Mouse (Mus musculus): ENCODE results near the gene Lmf1.

Lmf1 gene

DNA sequence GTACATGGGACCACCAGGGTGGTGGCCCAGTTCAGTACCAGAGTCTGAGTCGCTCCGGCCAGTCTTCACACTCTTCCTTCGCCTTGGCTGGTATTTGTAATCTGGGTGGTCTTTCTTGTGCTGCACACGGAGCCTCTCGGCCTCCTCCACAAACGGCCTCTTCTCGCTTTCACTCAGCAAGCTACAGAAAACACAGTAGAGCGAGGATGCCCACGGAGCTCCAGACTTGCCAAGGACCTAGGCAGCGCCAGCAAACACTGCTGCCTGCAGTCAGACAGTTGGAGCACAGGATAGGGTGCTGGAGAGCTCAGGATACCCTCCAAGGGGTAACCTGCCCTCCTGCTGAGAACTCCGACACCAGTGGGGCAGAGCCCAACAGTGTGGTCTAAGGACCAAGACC, 10.0 kb upstream of the Lmf1 start:
- DNase-seq, result no peak

DNA sequence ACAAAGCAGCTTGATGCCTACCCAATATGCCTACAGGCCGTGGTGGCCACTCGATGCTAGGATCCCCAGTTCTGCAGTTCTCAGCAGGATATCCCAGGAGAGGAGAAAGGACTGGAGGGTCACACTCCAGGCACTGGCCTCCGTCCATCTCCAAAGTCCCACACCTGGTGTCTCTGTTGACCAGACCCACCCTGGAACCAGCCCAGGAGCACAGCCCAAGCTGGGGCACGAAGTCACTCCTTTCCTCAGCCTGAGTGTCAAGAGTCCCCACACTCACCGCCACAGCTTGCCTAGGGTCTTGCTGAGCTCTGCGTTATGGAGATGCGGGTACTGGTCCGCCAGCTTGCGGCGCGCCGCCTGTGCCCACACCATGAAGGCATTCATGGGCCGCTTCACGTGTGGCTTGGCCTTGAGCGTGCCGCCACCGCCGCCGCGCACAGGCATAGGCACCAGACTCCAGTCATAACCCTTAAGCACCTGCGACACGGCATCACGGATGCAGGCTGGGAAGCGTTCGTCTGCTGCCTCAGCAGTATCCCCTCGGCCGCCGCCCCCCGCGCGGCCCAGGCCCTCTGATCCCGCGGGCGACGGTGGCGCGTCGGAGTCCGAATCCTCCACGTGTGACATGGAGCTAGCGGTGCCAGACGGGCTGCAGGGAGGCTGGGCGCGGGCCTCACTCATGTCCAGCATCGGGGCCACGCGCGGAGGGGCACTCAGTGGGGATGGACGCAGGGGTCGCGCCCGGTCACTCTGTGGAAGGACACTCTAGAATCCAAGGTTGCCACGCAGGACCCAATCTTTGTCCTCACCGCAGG, 8.8 kb upstream of the Lmf1 start:
- no peak for DNase-seq

DNA sequence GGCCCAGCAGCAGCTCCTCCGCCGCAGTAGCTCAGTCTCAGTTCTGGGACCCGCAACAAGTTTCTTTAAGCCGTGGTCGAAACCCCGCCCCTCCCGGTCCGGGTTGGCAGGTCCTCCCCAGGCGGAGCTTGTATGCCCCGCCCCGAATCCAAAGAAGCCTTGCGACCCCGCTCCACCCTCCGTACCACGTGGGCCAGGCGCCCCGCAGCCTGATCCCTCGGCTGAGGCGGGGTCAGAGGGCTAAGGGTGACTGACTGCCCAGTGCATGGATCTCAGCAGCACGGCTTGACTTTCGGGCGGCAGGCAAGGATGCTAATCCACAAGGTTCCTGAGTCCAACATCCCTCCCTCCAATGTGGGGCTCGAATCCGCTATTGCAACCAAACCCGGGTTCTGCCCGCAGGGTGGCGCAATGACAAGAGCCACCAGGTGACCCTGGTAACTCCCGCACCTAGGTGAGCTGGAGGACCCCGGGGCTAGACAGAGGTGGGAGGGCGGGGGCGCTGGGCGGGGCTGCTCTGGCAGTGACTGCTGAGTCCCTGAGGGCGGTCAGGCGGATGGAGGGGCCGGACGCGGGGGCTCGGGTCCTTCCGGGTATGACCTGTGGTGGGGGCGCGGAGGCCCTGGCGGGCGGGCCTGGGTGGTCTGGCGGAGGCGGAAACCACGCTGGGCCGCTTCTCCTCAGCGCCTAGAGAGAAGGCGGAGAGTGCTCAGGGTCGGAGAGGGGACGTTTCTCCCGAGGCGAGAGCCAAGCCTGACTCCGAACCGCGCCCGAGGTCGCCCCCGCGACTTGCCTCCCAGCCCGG, 8.0 kb upstream of the Lmf1 start, which contains the start of gene Sox8:
Gene Sox8, minus strand, starts transcription at position 39 of the 805 bp plus-strand sequence.
- DNase-seq, result peak; percentile 55 to 60

DNA sequence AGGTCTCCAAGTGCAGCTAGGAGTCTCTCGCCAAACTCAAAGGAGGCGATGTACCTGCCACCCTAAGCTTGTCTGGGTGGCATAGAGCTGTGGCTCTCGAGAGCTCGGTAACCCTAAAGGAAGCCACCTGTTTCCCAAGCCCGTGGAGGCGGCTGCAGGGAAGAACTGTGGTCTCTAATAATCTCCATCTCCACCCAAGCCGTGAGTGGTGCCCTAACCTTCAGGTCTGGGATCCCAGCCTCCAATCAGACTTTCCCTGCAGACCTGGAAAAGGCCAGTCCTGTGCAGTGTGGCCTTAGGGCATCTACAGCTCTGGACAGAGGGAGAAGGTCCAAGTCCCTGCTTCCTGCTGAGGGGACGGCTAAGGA, 7.4 kb upstream of the Lmf1 start:
- no peak for DNase-seq

DNA sequence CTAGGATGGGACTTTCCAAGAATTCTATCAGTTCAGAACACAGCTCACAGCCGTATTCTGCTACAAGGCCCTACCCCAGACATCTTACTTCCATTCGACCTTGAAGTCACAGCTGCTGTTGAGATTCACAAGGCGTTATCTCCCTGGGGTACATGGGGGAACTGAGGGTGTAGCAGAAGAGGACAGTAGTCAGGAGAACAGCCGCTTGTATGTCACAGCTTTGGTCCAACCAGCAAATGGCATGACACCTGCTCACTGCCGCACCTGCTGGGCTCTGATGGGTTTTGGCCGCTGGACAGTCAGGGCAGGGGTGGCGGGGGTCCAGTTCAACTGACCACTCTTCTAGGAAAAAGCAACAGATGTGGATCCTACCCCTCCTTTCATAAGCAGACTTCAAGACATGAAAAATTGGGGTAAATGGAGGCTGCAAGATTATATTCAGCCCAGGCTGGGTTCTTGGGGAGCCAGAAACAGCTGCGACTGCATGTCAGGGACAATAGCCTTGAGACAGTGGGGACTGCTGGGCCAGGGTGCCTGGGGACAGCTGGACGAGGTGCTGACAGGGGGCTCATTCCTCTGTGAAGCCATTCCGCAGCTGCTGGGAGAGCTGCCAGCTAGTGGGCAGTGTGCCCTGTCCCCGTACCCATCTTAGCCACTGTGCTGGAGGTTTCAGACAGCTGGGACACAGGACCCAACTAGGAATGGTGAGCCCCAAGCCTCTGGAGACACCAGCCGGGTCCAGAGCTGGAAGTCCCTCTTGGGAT, 3.5 kb upstream of the Lmf1 start:
- no peak for DNase-seq

DNA sequence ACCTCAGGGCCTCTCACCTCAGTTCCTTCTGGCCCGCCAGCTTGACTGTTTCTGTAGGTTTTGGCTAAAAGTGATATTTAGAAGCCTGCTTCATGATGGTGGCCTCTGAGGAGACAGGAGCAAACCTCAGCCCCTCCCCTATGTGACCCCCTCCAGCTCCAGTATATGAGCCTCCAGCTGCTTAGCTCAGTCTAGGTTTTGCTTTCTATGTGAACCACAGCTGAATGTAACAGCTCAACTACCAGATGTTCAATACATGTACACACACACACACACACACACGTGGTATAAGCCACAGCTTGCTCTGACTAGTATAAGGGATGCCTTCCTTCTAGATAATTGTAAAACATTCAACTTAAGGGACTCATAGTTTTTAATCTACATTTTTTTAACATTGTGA, 2.9 kb upstream of the Lmf1 start:
- DNase-seq, result no peak

DNA sequence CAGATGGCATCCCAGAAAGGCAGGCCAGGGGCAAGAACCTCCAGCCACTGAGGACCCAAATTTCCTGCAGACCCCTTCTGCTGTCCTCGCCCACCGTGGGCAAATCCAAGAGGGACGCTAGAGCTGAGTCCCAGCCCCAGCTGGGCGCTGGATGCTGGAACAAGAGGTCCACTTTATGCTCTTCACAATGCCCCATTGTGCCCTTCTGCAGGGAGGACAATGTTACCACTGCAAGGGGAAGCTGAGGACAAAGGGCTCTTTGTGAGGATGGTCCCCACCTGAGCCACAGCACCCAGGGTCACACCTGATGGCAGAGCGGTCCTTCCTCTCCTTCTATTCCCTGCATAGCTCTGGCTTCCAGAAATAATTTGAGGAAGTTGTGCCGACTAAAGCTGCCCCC, 1.6 kb upstream of the Lmf1 start:
- DNase-seq, result no peak

DNA sequence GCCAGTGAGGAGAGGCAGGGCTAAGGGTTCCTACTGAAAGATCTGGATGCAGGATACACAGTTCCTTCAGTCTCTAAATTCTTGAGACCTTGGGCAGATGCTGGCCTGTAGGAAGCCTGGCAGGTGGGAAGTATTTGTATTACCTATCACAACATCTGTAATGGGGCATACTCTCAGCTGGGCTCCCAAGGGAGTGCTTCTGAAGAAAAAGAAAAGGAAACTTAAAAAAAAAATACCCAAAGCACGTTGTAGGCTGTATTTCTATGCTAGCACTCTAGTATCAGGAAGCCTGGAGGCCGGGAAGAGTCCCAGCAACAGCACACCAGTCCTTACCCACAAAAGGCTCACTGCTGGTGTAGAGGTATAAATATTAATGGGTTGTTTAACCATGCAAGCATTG, 1.2 kb upstream of the Lmf1 start:
- no peak for DNase-seq

DNA sequence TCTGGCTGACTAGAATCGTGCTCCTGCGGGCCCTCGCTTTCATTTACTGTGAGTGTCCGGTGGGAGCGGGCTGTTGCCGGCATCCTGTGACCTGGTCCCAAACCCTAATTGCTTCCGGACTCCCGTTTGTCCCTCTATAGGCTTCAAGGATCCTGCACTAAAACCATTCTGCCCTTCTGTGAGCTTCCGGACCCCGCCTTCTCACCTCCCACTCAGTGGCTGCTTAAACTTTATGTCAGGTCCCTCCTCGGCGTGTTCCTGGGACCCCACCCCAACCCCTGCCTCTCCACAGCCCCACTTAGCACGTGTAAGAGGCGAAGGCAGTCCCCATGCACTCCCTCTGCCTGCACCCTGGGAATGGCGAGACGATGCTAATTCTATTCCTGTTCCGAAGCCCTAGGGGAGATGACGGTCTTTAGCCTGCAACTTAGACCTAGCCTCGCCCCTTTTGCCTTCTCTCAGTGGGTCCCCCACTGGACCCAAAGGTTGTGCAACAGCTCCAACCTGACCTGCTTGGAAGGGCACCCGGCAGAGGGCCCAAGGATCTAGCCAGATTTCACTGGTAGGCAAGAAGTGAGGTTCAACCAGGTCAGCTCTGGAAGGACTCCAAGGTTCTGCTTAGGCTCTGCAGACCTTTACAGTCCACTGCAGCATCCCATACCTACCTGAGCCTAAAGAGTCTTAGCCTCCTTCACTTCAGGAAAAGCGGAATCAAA, 605 bp downstream of the Lmf1 start:
- no peak for DNase-seq

DNA sequence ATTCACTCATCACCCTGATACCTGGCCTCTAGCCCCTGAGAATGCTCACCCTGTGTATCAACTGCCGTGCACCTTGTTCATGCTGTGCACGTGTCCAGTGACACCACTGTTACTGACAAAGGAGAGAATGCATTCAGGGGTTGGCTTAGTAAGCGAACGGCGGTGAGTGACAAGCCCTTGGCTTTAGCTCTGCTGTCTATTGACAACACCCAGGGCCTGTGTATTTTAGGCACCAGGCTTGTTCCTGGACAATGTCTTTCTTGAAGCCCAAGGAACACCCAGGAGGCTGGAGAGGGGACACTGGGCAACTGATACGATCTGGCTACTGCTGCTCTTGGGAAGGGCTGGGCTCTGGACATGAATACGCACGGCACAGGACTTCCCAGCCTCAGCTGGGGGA, 3.2 kb downstream of the Lmf1 start:
- DNase-seq, result no peak

DNA sequence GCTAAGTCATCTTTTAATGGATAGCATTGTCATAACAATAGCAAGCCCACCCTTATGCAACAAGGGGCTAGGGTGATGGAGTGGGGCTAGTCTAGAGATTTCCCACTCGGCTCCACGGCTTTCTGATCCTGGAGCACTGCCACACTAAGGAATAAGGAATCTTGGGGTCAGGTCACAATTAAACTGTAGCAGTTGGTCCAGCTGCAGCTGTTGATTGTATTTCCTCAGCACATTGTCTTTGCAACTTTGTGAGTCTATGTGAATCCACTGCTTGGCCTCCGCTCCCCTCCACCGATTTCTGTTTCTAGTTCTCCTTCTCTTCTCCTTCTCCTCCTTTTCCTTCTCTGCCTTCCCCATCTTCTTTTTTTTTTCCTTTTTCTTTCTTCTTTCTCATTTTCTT, 4.2 kb downstream of the Lmf1 start:
- DNase-seq, result no peak

DNA sequence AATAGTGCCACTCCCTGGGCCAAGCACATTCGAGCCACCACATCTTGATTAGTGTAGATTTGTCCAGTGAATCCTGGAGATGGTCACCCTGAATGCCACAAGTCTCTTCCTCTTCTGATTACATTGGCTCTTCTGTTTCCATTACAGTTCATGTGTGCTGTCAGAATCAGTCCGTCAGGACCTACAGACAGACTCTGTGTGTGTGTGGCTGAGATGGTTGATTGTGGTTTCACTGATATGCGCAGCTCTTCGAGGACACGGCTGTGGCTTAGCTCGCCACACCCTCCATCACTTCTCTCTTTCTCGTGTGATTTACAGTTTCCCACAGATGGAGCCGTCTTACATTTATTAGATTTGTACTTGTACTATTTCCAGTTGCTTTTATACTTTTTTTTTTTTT, 5.0 kb downstream of the Lmf1 start:
- DNase-seq, result no peak

DNA sequence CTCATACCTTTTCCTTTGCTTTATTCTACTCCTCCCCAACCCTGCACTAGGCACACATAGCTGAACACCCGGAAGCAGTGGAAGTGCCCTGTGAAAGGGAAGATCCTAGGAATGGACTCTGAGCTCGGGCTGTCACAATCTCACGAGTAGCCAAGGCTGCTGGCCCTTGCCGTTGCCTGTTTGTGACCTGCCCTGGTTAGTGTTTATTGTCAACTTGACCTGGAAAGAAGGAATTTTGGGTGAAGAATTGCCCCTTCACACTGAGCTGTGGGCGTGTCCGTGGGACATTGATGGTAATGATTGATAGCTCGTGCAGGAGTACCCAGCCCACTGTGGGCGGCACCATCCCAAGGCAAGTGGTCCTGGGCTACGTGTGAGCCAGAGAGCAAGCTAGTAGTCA, 5.8 kb downstream of the Lmf1 start:
- no peak for DNase-seq

DNA sequence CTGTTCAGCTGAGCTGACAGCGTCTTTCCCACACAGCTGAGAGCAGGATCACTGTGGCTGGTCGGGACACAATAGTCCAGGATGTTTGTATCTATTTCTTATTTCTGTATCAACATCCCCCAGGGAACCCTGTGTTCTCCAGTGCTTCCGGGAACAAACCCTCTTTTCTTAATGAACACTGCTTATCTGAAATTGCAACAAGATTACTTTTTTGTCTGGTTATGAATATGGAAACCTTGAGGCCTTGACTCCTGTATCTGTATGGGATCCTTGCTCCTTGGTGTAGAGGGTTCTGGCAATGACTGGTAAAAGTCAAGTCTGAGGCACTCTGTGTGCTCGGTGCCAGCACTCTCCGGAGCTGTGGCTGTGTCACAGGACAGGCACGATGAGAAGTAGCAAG, 11.2 kb downstream of the Lmf1 start:
- DNase-seq, result no peak

DNA sequence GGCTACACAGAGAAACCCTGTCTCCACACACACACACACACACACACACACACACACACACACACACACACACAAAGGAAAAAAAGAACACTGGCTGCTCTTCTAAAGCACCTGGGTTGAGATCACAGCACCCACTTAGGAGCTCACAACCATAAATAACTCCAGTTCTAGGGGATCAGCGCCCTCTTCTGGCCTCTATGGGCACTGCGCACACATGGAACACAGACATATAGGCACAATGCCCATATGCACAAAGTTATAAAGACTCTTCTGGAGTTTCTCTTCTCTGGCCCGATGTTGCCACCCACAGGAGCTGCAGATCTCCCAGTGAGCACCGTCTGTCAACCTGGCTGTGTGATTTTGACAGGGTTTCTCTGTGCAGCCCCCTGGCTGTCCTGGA, 12.1 kb downstream of the Lmf1 start:
- no peak for DNase-seq

DNA sequence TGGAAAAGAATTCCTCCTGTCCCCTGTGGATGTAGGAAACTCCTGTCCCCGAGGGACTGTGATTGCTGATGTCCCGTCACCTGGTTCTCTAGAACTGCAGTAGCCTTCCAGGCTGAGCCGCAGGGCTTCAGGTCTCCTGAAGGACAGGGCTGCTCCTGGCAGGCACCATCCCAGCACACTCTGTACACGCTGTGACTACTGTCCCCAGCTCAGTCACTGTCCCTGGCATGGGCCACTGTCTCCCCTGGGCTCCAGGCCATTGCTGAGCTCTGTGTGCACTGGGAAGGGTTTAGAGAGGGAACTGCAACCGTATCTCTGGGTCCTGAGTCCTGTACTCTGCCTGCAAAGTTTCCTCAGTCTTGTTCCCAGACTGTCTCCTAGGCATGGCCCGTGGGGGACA, 13.5 kb downstream of the Lmf1 start:
- DNase-seq, result no peak

DNA sequence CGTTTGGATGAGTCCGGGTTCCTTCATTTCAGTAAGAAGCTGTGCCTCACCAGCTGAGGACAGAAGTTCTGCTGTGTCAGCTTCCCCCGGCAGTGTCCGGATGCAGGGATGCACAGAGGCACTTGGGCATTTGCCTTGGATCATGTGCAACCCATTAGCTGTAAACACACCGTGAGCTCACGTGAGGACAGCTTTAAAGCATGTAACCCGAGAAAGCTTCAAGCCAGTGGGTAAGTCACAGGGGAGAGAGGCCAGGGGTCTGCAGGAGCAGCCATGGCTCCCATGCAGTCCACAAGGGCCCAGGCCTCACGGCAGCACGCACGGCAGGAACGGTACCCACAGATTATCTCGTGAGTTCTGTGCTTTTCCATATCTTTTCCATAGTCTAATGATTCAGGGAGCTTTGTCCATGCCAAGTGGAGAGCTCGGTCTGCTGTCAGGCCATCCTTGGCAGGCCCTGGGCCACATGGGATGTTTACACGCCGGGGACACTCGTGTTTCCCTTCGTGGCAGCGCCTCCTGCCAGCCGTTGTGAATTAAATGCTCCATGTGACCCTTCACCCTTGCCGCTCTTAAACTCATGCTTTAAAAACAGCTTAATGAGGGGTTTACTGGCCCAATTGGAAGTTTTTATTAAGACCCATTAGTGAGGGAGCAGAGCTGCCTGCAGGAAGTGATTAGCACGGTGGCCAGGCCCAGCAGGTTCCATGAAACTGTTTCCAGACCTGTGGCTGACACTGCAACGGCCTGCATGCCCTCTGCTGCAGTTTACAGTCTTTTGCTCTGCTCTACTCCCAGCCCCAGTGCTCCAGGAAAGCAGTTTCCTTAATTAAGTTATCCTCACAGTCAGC, 14.8 kb downstream of the Lmf1 start:
- DNase-seq, result no peak

DNA sequence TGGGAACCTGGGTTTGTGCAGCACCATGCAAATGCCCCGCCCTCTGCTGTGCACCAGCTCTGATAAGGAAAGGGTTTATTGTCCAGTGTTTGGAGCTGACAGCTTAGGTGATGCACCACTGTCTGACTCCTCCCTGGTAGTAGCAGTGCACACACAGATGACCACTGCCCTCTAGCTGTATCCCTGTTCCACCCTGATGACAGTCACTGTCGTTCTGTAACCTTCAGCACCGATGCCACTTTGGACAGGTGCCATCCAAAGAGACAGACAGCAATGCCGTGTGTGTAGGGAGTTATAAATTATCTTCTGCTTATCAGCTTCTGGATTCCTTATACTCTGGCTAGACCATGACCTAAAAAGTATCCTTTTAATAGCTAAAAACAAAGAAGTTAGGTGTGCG, 16.6 kb downstream of the Lmf1 start:
- DNase-seq, result no peak

DNA sequence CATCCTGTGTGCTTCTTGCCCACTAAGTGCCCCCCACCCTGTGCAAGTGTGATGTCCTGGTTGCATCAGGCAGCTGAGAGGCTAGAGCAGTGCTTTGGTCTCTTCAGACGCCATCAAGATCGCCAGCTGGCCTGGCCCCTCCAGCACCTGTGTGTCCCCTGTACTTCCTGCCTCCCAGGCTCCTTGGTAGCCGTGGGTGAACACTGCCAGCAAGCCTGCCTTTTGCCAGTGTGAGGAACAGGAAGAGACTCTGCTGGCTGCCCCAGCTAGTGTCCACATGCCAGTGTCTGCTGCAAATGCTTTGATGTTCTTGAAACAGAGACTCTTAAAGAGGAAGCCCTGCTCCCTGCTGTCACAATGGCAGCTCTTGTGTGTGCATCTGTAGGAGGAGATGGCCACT, 18.7 kb downstream of the Lmf1 start:
- no peak for DNase-seq

DNA sequence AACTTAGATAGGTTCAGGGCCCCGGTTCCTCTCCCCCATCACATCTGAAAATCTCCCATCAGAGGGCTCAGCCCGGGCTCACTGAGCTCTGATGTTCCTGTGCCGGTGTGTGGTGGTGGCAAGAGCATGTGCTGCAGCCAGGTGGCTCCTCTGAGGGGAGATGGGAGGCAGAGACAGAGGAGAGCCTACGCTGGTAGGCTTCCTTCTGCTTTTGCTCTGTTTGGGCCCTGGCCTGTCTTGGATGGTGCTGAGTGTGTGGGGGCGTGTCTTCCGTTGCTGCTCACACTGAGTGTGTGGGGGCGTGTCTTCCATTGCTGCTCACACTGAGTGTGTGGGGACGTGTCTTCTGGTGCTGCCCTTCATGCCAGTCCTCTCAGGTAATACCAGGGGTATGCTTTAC, 23.5 kb downstream of the Lmf1 start:
- DNase-seq, result no peak

DNA sequence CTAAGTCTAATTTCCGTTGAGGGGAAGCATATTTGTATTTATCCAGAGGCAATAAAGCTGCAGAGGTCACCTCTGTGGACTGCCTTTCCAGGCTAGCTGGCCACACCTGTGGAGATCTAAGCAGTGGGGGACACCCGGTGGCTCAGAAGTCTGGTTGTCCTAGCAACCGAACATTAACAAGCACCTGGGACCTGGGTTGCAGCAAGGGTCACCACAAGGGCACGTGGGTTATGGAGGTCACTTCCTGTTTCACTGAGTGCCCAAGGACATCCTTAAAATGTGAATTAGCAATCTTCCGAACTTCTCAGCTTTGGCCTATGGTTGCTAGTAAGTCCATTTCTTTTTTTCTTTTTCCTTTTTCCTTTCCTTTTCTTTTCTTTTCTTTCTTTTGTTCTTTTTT, 25.3 kb downstream of the Lmf1 start:
- no peak for DNase-seq
